Mouse (Mus musculus) monocyte, adult 5-6 weeks (primary cell): ENCODE data around the gene P2ry6. TPM values are rescaled to one million over a fixed set of nuclear protein-coding genes. Genes with fewer than 3 reads are reported as not detected.

Experiments
- ATAC-seq: fragments of 153-309, 156-312 bp; replicated peaks from 2 replicates; pipeline ENCODE4 v1.8.0; 2017; ENCODE audit warnings: mild to moderate bottlenecking; ENCODE audit not compliant: low TSS enrichment, insufficient number of reproducible peaks, severe bottlenecking, poor library complexity, low FRiP score
- total RNA-seq: library from RNA; stranded (forward); fragments of 200-1000, 200-491, 200-594 nt; gene quantifications from 3 replicates; pipeline ENCODE4 v1.2.3, GENCODE M21; 2017

Gene P2ry6
- total RNA-seq = 15.7 to 27.7 TPM (median 22.9 TPM) in 3 replicates

DNA sequence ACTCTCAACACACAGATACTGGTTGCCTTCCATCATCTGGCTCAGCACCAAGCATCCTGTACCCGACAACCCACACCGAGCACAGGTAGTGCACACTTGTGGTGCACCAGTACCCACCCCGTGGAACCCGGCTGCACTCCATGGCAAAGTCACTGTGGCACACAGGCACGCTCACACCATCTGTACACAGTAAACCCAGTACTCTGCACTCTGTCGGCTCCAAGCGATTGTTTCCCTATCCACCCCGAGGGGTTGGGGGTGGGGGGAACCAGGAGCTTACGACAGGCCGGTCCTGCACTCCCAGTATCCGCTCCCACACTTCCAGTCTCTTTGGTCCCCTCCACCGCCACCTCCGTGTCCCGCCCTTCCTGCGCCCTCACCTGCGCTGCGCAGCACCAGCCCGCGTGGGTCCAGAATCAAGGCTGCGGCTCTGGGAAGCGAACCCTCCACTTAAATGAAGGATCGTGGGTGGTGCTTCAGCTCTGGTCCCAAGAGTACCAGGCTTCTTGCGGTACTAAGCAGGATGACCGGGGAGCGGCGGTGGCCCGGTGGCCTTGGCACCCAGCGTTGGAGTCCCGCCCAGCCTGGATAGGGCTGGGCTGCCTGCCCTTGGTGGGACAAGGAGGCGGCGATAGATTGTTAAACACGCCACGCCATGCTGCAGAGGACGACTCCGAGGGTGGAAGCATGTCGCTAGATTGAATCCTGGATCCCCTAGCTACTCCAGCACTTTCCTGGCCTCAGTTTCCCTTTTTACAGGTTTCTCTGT lies at the start of gene P2ry6:
TSS of gene P2ry6 (minus strand) at position 515 of the 769 bp plus-strand sequence.
- ATAC-seq = no peak

DNA sequence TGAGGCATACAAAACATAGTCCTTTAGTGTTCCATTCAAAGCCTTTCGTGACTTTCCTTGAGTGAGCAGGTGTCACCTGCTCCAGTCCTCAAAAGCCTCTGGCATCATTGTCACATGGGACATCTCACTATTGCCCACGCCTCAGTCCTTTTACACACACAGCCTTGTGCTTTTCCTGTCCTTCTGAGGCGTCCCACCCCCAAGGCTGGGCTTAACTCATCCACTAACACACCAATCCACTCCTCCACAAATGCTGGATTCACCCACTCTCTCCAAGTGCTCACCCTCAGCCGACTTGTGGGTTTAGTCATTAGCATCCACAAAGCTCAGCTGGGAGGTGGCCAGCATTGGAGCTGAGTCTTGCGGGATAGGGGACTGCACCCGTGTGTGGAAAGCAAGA lies 43.0 kb upstream of the P2ry6 start:
- no peak for ATAC-seq

DNA sequence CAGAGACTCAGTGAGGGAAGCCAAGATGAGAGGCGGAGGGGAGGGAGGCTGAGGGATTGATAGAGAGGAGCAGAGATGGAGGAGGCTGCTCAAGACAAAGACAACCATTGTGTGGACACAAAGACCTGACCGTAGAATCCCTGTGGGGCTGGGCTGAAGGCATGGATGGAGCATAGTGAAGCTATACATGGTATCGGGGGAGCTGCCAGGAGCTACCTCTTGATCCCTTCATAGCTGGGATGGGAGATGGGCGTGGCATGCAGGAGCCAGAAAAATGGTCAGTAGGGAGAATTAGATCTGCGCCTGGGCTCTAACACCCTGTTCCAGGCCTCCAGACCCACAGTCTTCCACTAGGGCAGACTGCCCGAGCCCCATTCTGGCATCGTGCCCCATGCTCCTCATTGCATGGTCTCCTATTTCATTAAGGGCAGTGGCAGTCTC lies 42.6 kb upstream of the P2ry6 start:
- ATAC-seq = no peak

DNA sequence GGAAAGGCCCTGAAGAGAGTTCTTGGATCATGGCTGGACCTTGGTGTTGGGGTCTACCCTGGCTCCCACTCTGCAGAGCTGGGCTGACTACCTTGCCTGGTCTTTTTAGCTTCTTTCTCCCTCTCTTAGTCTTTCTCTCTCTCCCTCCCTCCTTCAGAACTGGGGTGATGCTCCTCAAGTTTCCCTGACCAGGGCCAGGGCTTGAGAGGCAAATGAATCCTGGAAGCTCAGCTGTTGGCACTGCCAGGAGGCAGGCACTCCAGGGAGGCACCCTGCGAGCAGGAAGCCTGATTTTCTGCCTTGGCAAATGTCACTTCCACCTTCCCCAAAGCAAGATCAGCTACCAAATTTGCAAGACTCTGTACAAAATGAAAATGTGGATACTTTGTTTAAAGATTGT lies 40.5 kb upstream of the P2ry6 start:
- ATAC-seq = no peak

DNA sequence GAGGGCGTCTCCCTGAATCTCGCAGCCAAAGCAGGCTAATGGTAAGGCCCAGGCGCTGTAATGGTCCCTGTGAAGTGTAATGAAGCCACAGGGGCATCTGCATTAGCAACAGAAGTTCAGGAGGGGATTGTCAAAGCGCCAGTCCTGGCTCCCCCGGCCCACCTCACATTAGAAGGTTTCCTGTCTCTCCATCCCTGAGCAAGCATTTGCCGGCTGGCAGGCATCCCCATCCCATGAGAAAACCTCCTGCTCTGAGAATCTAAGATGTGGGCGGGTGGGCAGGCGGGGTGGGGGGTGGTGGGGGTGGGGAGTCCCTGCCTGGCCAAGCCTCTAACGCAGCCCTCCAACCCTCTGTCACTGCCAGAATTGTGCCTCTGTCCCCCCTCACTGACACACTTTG lies 39.6 kb upstream of the P2ry6 start:
- no peak for ATAC-seq

DNA sequence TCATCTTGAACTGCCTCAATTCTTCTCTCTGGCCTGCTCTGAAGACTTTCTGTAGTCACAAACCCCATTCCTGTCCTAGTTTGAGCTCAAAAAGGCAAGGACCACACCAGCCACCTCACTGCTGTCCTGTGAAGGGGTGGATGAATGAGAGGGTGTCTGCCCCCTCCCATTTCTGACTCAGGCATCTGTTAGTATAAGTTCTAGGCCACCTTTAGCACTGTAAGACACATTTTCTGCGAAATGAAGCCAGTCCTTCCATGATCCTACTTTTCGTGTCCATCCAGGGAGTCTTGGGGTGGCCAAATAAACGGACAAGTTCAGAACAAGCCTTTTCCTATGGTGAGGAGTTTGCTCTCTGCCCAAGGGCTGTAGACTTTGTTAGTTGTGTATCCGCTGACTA lies 38.1 kb upstream of the P2ry6 start, which contains the start of gene P2ry2:
TSS of gene P2ry2 (minus strand) at position 326 of the 400 bp plus-strand sequence.
- ATAC-seq = no peak

DNA sequence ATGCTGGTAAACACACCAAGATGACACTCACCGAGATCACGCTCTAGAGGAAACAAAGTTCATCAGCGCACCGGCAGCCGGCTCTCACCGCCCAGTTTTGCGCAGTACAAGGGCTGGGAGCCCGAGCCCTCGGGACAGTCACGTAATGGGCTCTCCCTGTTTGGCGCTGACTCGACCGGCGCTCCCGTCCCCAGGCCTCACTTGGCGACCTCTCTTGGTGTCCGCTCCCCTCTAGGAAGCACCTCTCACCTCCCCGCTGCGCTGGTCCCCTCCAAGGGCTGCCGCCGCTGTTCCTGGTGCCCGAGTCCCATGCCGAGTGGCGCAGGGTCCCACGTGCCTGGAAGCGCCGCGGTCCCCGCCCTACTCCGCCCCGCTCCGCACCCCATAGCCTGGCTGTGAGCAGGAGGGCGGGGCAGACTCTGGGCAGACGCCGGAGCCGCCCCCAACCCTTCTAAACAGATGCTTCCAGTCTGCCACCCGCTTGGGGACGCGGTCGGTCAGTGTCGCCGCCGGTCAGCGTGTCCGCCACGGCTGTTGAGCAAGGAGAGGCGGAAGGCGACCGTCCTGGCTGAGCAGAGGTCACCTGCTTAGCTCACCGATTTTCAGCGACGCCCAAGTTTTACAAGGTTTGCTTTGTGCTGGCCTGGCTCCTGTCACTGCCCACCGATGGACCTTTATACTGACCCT lies 37.4 kb upstream of the P2ry6 start:
- ATAC-seq = peak; percentile 55

DNA sequence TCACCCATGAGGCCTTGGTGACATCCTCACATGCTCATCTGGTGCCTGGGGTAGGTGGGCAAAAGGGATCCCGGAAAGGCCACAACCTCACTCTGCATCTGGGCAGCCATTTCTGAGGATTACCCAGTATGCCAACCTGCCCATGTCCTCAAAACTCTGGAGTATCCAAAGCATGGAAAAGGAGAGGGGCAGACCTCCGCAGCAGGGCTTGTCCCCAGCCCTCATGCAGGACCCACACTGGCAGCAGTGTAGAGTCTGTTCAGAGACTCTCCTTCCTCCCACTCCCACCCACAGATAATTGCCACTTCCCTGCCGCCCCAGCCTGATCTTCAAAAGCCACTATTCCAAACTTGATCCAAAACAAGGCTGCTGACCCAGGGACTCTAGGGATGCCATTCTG lies 36.3 kb upstream of the P2ry6 start:
- no peak for ATAC-seq

DNA sequence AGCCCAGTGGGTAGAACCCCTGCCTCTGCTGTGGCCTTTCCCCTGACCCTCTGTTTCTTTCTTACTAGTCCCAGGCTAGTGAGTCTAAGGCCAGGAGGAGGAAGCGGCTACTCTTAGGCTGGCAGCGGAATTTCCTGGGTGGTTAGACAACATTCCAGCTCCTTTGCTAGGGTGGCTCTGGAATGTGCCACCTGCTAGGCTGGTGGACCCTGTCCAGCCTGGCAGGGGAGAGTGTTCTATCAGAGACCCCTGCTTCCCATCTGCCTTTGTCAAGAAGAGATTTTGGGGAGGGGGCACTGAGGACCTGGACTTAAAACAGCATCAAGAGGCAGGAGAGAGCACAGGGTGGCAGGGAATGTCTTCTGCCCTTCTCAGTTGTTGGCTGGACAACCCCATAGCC lies 31.8 kb upstream of the P2ry6 start:
- no peak for ATAC-seq

DNA sequence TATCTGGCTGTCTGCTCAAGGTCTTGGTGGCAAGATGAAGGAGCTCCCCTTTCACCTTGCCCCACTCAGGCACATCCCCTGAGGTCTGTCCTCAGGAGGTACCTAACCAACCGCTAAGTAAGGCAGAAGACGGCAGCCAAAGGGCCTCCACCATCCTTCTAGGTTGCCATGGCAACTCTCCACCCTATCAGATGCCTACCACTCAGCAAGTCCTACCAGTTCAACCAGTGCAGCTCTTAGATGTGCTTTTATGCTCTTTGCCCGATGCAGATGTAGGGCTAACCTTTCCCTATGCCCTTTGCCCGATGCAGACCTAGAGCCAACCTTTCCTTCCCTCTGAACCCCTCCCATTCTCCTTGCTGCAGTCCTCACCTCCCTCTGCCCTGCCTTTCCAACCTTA lies 30.7 kb upstream of the P2ry6 start:
- ATAC-seq = no peak

DNA sequence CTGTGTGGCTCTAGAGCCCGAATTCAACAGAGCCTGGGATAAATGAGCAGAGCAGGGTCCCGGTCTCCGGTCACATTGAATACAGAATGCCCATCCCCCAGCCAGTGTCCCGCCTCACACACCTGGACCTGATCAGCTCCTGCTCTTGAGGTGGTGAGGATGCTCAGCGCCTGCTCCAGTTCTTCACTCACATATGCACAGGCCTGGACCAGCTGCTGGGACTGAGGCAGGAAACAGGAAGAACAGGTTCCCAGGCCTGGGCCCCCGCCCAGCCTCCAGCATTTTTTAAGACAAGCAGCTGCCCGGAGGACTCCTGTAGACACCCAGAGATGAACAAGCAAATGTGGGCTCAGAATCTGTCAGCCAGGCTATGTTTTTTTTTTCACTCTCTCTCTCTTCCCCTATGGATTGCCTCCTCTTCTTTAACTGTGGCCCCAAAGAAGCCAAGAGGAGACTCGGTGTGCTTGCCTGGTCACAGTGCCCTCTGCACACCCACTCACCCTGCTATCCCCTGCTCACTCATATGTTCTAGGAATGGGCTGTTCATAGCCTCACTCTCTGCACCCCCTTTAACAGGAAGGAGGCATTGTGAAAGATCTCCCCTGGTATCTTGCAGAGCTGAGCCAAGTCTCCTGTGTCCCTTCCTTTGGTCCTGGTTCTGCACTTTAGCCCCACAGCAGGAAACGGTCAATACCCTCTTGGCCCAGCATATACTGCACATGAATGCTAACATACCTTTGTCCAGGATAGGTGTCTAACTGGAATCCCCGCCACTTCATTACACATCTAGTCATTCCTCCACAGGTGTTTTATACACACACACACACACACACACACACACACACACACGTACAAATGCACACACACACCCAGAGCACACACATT lies 29.2 kb upstream of the P2ry6 start:
- ATAC-seq = no peak

DNA sequence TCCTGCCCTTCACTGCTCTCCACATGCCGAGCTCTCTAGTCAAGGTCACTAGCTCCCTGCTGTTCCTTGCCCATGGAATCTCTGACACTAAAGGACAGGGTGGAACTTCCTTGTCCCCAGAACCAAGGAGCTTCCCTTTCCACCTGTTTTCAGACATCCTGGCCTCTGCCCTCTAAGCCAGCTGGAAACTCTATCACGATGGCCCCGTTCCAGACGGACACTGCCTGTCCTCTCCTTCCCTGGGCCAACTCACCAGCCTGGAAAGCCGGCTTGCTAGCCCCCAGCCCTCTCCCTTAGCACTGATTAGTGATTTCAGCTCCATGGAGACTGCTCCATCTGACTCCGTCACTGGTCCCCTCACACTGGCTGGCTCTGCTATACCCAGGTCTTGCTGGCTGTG lies 27.8 kb upstream of the P2ry6 start:
- ATAC-seq = no peak

DNA sequence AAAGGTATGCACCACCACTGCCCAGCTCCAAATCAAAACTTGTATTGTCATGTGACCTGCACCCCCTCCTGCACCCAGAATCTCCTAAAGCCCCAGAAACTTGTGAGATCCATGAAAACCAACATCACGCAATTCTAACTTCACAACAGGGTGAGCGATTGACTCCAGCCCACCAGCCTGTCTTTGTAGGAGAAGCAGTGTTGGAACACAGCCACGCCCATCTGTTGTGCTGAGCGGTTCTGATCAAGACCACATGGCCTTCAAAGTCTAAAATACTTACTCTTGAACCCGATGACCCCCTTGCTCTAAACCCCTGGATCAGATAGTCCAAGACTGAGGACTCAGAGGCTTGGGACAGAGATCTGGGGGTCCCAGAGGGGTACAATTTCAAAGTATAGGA lies 25.2 kb upstream of the P2ry6 start:
- ATAC-seq = no peak

DNA sequence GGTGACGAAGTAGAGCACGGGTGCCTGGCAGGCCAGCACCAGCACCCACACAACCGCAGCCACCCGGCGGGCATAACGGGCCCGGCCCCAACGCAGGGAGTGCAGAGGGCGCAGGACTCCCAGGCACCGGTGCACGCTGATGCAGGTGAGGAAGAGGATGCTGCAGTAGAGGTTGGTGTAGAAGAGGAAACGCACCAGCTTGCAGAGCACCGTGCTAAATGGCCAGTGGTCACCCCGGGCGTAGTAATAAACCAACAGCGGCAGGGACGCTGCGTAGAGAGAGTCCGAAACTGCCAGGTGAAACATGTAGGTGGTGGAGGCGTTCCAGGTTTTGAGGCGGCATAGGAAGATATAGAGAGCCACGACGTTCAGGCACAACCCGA lies 24.1 kb upstream of the P2ry6 start:
- ATAC-seq = no peak

DNA sequence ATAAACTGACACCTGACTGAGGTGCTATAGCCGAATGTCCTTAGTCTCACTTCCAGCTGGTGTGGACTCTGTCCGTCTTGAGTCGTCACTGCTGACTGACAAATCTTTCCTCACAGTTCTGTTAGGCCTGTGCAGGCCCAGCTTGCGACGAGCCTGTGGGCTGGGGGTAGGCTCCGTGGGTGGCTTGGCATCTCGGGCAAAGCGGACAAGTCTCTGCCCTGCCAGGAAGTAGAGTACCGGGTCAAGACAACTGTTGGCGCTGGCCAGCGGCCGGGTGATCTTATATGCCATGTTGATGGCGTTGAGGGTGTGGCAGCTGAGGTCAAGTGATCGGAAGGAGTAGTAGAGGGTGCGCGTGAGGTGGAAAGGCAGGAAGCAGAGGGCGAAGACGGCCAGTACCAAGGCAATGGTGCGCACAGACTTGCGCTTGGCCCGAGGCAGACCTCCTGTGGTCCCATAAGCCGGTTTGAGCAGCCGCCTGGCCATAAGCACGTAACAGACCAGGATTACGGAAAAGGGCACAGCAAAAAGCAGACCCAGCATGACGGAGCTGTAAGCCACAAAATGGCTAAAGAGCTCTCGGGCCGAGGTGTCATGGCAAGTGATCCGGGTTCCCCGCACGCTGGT lies 23.6 kb upstream of the P2ry6 start:
- no peak for ATAC-seq

DNA sequence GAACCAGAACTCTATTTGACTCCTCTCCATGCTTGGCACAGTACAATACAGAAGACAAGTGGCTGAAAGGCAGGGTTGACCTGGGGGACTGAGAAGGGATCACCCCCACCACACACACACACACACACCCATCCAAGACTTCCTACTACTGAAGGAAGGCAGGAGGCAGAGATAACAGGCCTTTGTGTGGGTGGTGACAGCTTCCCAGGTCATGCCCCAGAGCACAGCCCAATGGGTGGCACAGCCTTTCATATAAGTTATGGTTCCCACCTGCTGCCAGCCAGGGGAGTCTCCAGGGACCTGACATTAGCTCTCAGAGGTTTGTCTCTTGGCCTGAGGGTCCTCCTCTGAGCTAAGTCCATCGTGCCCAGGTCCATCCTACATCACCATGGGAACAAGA lies 22.8 kb upstream of the P2ry6 start:
- ATAC-seq = no peak

DNA sequence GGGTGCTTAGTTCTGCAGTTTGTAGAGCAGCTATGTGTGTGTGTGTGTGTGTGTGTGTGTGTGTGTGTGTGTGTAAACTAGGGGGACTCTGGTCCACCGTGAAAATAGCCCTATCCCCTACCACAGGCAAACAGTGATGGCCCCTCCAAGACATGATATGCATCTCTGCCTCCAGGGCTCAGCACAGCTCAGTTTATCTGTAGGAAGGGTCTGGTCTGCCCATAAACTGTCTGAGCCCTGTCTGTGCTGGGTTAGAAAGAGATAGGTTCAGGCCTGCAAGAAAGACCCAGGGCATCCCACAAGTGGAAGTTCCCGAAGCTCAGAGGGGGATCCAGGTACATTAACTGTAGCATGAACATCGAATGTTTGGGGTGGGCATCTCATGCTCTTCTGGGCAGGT lies 21.5 kb upstream of the P2ry6 start:
- ATAC-seq = no peak

DNA sequence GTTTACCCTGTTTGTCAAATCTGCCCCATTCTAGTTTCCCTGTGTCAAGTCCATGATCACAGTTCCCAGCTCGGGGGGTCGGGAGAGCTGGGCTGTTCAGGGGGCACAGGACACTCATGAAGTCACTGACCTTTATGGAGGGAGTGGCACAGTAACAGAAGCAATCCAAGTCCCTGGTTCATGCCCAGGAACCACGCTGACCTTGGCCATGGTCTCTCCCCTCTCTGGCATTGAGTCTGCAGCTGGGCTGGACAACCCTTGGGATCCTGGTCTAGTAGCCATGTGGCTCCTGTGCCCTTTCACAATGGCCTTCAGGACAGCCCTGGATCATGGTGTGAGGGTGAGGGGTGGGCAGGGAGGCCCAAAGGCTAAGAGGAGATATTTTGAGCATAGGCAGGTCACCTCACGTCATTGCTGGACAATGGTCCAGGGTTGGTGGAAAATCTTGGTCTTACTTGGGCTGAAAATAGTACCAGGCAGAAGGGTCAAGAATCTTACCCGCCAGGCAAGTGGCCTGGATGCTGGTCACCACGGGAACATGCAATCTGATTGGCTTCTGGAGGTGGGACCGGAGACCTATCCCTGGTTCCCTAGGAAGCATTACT lies 20.9 kb upstream of the P2ry6 start:
- ATAC-seq = no peak

DNA sequence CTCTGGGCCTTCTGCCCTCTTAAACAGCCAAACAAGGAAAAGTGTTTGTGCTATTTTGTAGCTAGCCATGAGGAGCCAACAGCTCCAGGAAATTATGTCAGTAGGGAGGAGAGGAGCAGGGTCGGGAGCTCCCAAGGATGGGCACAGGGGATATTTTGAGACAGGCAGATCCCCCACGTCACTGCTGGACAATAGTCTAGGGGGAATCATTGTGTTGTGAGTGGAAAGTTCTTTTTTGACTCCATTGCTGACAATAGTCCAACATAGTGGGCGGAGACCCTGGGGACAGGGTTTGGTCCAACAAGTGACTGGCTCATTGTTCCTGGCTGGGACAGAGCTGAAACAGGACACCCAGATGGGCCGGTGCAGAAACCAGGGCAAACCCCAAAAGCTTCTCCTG lies 18.7 kb upstream of the P2ry6 start:
- ATAC-seq = no peak
